Mouse (Mus musculus): Measurements from ENCODE around the gene Emc10.

- TF ChIP-seq POLR2A (IDR thresholded peaks at IDR 0.05; ENCODE audit: control insufficient read depth in 1 of 2, insufficient read depth in 1 of 2, low read depth in 1 of 2, low read length in 2 of 2, poor library complexity in 1 of 2) (no peak), ZC3H11A (IDR thresholded peaks at IDR 0.05; ENCODE audit: low read depth, low read length) (no peak), MYB (IDR thresholded peaks at IDR 0.05; ENCODE audit: low read depth, low read length) (no peak), JUND (IDR thresholded peaks at IDR 0.05; ENCODE audit: low read depth, low read length) (no peak), CTCF (IDR thresholded peaks at IDR 0.05 in 2 of 3, conservative IDR thresholded peaks at IDR 0.05 in 1 of 3; ENCODE audit: control insufficient read depth in 1 of 3, insufficient read depth in 1 of 3, low read depth in 2 of 3, low read length in 3 of 3, poor library complexity in 1 of 3, severe bottlenecking in 1 of 3) (no peak), GATA1 (IDR thresholded peaks at IDR 0.05; ENCODE audit: low read depth, low read length) (no peak)
Measured at GRCm38 (mm10) chr7:44456302-44456701, 40.0 kb downstream of the Emc10 start.
